Mouse (Mus musculus): ENCODE results near the gene Acoxl.
A peak's percentile ranks its signal among the peaks of the same experiment; 100 is the strongest.

Acoxl gene

GRCm38 (mm10) chr2:127838576-127838975 is at the start of gene Acoxl:
Gene Acoxl, plus strand, starts transcription at chr2:127838876.
- DNase-seq (ENCODE audit: low read depth, low spot score) = peak; percentile 33

- no peak for DNase-seq (ENCODE audit: low read depth, low spot score)
Measured at GRCm38 (mm10) chr2:127789138-127789537, 49.5 kb upstream of the Acoxl start.

GRCm38 (mm10) chr2:127789651-127790270 is 48.9 kb upstream of the Acoxl start:
- DNase-seq (ENCODE audit: low read depth, low spot score) = peak; percentile 56

- DNase-seq (ENCODE audit: low read depth, low spot score) = peak; percentile 94
Measured at GRCm38 (mm10) chr2:127791919-127792603, 46.6 kb upstream of the Acoxl start, which contains the start of gene Mtln. Gene Mtln, minus strand, starts transcription at chr2:127792488.

GRCm38 (mm10) chr2:127831401-127832102 is 7.1 kb upstream of the Acoxl start, which contains the start of gene Bub1:
Gene Bub1, minus strand, starts transcription at chr2:127831865.
- peak; percentile 94 for DNase-seq (ENCODE audit: low read depth, low spot score)

GRCm38 (mm10) chr2:127832103-127832832 is 6.4 kb upstream of the Acoxl start:
- DNase-seq (ENCODE audit: low read depth, low spot score) = no peak

- DNase-seq (ENCODE audit: low read depth, low spot score) = peak; percentile 59
Measured at GRCm38 (mm10) chr2:127832833-127833190, 5.9 kb upstream of the Acoxl start.

GRCm38 (mm10) chr2:127839425-127839824 is 749 bp downstream of the Acoxl start:
- peak; percentile 86 for DNase-seq (ENCODE audit: low read depth, low spot score)

- DNase-seq (ENCODE audit: low read depth, low spot score) = no peak
Measured at GRCm38 (mm10) chr2:127841402-127841801, 2.7 kb downstream of the Acoxl start.

- no peak for DNase-seq (ENCODE audit: low read depth, low spot score)
Measured at GRCm38 (mm10) chr2:127842421-127842820, 3.7 kb downstream of the Acoxl start.

GRCm38 (mm10) chr2:127845346-127845982 is 6.8 kb downstream of the Acoxl start:
- peak; percentile 8 for DNase-seq (ENCODE audit: low read depth, low spot score)

GRCm38 (mm10) chr2:127846008-127846407 is 7.3 kb downstream of the Acoxl start:
- no peak for DNase-seq (ENCODE audit: low read depth, low spot score)

GRCm38 (mm10) chr2:127846571-127846970 is 7.9 kb downstream of the Acoxl start:
- DNase-seq (ENCODE audit: low read depth, low spot score) = no peak

GRCm38 (mm10) chr2:127850371-127850770 is 11.7 kb downstream of the Acoxl start:
- DNase-seq (ENCODE audit: low read depth, low spot score) = no peak

- DNase-seq (ENCODE audit: low read depth, low spot score) = no peak
Measured at GRCm38 (mm10) chr2:127854332-127854991, 15.8 kb downstream of the Acoxl start.

- no peak for DNase-seq (ENCODE audit: low read depth, low spot score)
Measured at GRCm38 (mm10) chr2:127864381-127864780, 25.7 kb downstream of the Acoxl start.

- DNase-seq (ENCODE audit: low read depth, low spot score) = no peak
Measured at GRCm38 (mm10) chr2:127881063-127881462, 42.4 kb downstream of the Acoxl start.

- peak; percentile 63 for DNase-seq (ENCODE audit: low read depth, low spot score)
Measured at GRCm38 (mm10) chr2:127889432-127889831, 50.8 kb downstream of the Acoxl start.

GRCm38 (mm10) chr2:127889979-127890378 is 51.3 kb downstream of the Acoxl start:
- DNase-seq (ENCODE audit: low read depth, low spot score) = no peak

GRCm38 (mm10) chr2:127890526-127890925 is 51.9 kb downstream of the Acoxl start:
- DNase-seq (ENCODE audit: low read depth, low spot score) = no peak

GRCm38 (mm10) chr2:127891056-127891455 is 52.4 kb downstream of the Acoxl start:
- DNase-seq (ENCODE audit: low read depth, low spot score) = no peak

Data from ES-CJ7 (cell line).